Mouse (Mus musculus): ENCODE measurements around the gene Sergef.

DNA sequence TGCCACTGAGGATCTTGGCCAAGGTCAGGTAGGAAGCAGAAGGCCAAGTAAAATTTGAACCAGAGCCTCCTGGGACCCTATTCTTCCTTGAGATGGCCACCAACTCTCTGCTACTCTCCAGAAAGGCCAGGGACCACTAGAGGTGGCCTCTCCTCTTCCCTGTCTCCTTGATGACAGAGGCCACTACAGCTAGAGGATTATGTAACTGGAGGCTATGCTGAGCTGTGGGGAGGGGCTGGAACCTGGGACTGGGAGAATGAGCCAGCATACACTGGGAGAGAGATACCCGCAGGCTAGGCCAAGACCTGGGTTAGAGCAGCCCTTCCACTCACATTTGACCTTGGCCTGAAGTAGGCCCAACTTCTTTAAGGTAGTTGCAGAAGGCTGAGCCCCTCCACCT lies 239.9 kb downstream of the Sergef start:
- TF ChIP-seq CTCF (IDR thresholded peaks at IDR 0.05; ENCODE audit: control insufficient read depth, insufficient read depth, insufficient read length): no peak
- no peak for TF ChIP-seq FOSL1 (IDR thresholded peaks at IDR 0.05; ENCODE audit: insufficient read depth, low read length, poor library complexity, severe bottlenecking)

All from C2C12 (cell line).